Mouse (Mus musculus): ENCODE measurements around the gene Acyp2. TPM values are rescaled to one million over a fixed set of nuclear protein-coding genes. Genes with fewer than 3 reads are reported as not detected.

The Acyp2 gene
- polyA plus RNA-seq, 1 experiment from 2014 or later = 16.7 TPM

DNA sequence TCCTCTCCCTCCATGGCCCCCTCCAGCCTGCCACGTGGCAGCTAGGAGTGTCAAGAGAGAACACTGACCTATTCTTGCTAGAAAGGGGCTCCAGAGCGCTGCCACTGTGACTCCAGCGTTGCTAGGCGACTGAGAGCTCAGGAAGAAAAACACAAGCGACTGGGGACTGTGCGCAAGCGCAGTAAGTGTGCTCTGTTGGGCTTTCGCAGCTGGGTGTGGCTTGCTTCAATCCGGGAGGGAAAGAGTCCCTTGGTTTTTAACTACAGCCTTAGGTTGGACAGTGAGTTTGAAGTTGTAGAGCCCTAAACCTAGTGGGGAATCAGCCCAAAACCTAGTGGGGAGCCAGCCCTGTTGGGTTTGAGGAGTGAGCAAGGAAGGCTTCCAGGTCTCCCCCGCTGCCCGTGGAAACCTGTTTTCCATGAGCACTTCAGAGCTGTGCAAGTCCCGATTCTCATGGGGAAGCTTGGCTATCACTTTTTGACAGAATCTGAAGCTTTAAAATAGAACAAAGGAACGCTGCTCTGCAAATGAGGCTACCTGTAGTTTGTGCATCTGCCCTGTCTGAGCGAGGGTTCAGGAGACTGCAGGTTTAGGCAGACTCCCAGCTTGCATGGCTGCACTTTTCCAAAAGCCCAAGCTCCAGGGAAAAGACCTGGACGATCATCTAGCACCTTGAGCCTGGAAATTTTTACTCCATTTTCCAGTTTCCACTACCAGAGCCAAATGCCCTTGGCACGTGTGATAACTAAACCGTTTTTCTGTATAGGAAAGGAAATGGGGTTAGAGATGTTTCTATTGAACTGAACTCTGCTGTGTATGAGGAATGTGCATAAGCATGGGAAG, 177.4 kb downstream of the Acyp2 start, which contains the start of gene 4930505A04Rik:
Gene 4930505A04Rik (minus strand): TSS at position 77 of the 843 bp plus-strand sequence.
- Histone ChIP-seq H3K27ac (replicated peaks; ENCODE audit: low read depth, low read length) (peak within 1 kb of the TSS; percentile 87), H3K36me3 (ENCODE audit: control insufficient read depth, insufficient read depth, low read length) (no peaks in the 10 kb centered on the region), H3K4me1 (ENCODE audit: control insufficient read depth, insufficient read depth, low read length) (peaks cover 13% of the 10 kb centered on the region; the same call in 1 of the 2 replicates), H3K9ac (ENCODE audit: low read depth, low read length) (peak within 1 kb of the TSS; percentile 71), H3K4me2 (ENCODE audit: low read depth, low read length) (peak within 1 kb of the TSS; percentile 77), H3K9me3 (ENCODE audit: control insufficient read depth, low read length) (no peaks in the 10 kb centered on the region), H3K27me3 (replicated peaks; ENCODE audit: control insufficient read depth, insufficient read depth, low read length) (no peaks in the 10 kb centered on the region), H3K4me3 (ENCODE audit: low read depth, low read length) (peak within 1 kb of the TSS; percentile 48)
- DNase-seq (ENCODE audit: low spot score) (peak; percentile 98), ATAC-seq (ENCODE audit: low read depth) (peak; percentile 96)
- 5% methylated on average over 17 of the region's 17 CpGs for WGBS

DNA sequence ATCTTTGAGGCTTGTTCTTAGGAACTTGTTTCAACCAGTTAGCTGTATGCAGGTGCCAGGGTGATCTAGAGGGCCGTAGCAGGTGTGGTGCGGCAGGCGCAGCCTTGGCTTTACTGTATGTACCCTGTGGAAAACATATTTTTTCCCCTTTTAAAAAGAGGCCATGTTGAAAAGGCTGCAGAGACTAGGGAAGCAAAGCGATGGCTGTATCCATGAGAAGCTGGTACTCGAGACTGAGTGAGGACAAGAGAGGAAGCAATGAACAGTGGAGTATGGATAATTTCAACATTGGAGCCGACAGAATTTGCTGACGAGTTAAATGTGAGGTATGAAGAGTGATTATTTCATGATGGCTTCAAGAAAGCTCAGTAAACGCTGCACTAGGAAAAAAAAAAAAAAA, 178.2 kb downstream of the Acyp2 start:
- Histone ChIP-seq H3K4me2 (ENCODE audit: low read depth, low read length) (peak overlapping the region; percentile 77), H3K9ac (ENCODE audit: low read depth, low read length) (peak overlapping the region; percentile 71; the same call in 1 of the 2 replicates), H3K27me3 (replicated peaks; ENCODE audit: control insufficient read depth, insufficient read depth, low read length) (no peaks in the 10 kb centered on the region), H3K9me3 (ENCODE audit: control insufficient read depth, low read length) (no peaks in the 10 kb centered on the region), H3K36me3 (ENCODE audit: control insufficient read depth, insufficient read depth, low read length) (no peaks in the 10 kb centered on the region), H3K4me1 (ENCODE audit: control insufficient read depth, insufficient read depth, low read length) (peaks cover 13% of the 10 kb centered on the region; the same call in 1 of the 2 replicates), H3K4me3 (ENCODE audit: low read depth, low read length) (peak overlapping the region; percentile 48), H3K27ac (replicated peaks; ENCODE audit: low read depth, low read length) (peak overlapping the region; percentile 87)
- 64% methylated on average over 8 of the region's 8 CpGs for WGBS
- DNase-seq (ENCODE audit: low spot score) (no peak), ATAC-seq (ENCODE audit: low read depth) (no peak)

Other genes starting within 250 kb of the Acyp2 start
- gene 4930505A04Rik, start 177.8 kb downstream of the Acyp2 start, polyA plus RNA-seq (2014; fragmentation: Nextera tagmentation; extraction: Ambion mirVana) = 0.24 and 0.39 TPM in 2 replicates
- gene Psme4, start 122.1 kb upstream of the Acyp2 start, polyA plus RNA-seq (2014; fragmentation: Nextera tagmentation; extraction: Ambion mirVana) = 27.9 and 28.5 TPM in 2 replicates
- 0.29 and 0.39 TPM in 2 replicates for gene Gpr75, start 235.8 kb upstream of the Acyp2 start, polyA plus RNA-seq (2014; fragmentation: Nextera tagmentation; extraction: Ambion mirVana)
- gene Asb3, start 235.8 kb upstream of the Acyp2 start, polyA plus RNA-seq (2014; fragmentation: Nextera tagmentation; extraction: Ambion mirVana) = 30.7 and 32.7 TPM in 2 replicates